Mouse (Mus musculus) ES-E14 (cell line): ENCODE data around the gene Apol6. TPM values are rescaled to one million over a fixed set of nuclear protein-coding genes. Genes with fewer than 3 reads are reported as not detected.

Experiments
- DNase-seq: peaks from one replicate; pipeline ENCODE4 v3.0.0-alpha.2; 2013; ENCODE audit warnings: low read depth, low spot score
- H3K27ac ChIP-seq: 2 replicates; pipeline ENCODE4 v1.5.1; 2012; ENCODE audit warnings: low read depth, mild to moderate bottlenecking, low read length, moderate library complexity, mixed read lengths; ENCODE audit not compliant: poor library complexity, insufficient read depth, severe bottlenecking
- H3K36me3 ChIP-seq: 2 replicates; pipeline ENCODE4 v1.6.1; 2012; ENCODE audit warnings: mild to moderate bottlenecking, low read length, moderate library complexity, mixed read lengths; ENCODE audit not compliant: control insufficient read depth, poor library complexity, insufficient read depth, severe bottlenecking
- H3K4me1 ChIP-seq, 2 experiments: fragments of 150-350 bp in 1 of 2; sonication (generic) in 1 of 2; 2 replicates each; pipeline ENCODE4 v1.6.1; 2012; ENCODE audit warnings: low read length in 2 of 2, mild to moderate bottlenecking in 1 of 2, mixed read lengths in 1 of 2; ENCODE audit not compliant: control insufficient read depth in 2 of 2, insufficient read depth in 2 of 2, poor library complexity in 1 of 2
- H3K4me3 ChIP-seq, 2 experiments: fragments of 150-350 bp in 1 of 2; sonication (generic) in 1 of 2; 2 replicates each; pipeline ENCODE4 v1.5.1; 2012; ENCODE audit warnings: low read length in 2 of 2, low read depth in 1 of 2, mild to moderate bottlenecking in 1 of 2, mixed read lengths in 1 of 2; ENCODE audit not compliant: insufficient read depth in 1 of 2, poor library complexity in 1 of 2, severe bottlenecking in 1 of 2
- H3K9ac ChIP-seq: 2 replicates; pipeline ENCODE4 v1.6.1; 2012; ENCODE audit warnings: low read depth, mild to moderate bottlenecking, low read length, mixed read lengths; ENCODE audit not compliant: poor library complexity, insufficient read depth, severe bottlenecking
- H3K9me3 ChIP-seq: fragments of 150-350 bp; sonication (generic); 2 replicates; pipeline ENCODE4 v1.6.1; 2012; ENCODE audit warnings: low read depth, mild to moderate bottlenecking, low read length; ENCODE audit not compliant: control insufficient read depth, insufficient read depth
- CHD2 ChIP-seq: IDR thresholded peaks from 2 replicates; pipeline ENCODE4 v1.6.1; 2014; ENCODE audit warnings: mild to moderate bottlenecking, low read depth, low read length, inconsistent platforms
- HCFC1 ChIP-seq: IDR thresholded peaks from 2 replicates; pipeline ENCODE4 v1.6.1; 2012; ENCODE audit warnings: low read length, inconsistent platforms, borderline replicate concordance; ENCODE audit not compliant: insufficient read depth
- MAFK ChIP-seq: IDR thresholded peaks from 2 replicates; pipeline ENCODE4 v1.6.1; 2014; ENCODE audit warnings: mild to moderate bottlenecking, low read depth, low read length, inconsistent platforms; ENCODE audit not compliant: insufficient read depth
- ZC3H11A ChIP-seq: IDR thresholded peaks from 2 replicates; pipeline ENCODE4 v1.6.1; 2012; ENCODE audit warnings: low read depth, mild to moderate bottlenecking, inconsistent platforms, low read length, borderline replicate concordance
- ZNF384 ChIP-seq: IDR thresholded peaks from 2 replicates; pipeline ENCODE4 v1.6.1; 2012; ENCODE audit warnings: low read depth, low read length, inconsistent platforms
- in situ Hi-C, 2 experiments: fragments of 600-800 bp; cut with MboI; formaldehyde crosslinking; loops; one replicate each; pipeline ENCODE4 v1.15.1; 2025; ENCODE audit warnings: low sequenced_read_pairs in 2 of 2, inconsistent platforms in 1 of 2; ENCODE audit not compliant: unreplicated experiment in 2 of 2
- total RNA-seq: library from RNA; depleted of rRNA; stranded (reverse); fragments of 300-350 nt; gene quantifications from 2 replicates; pipeline ENCODE4 v1.2.3, GENCODE M21; 2012

Gene Apol6
- total RNA-seq, 1 experiment = 3.0 TPM

DNA sequence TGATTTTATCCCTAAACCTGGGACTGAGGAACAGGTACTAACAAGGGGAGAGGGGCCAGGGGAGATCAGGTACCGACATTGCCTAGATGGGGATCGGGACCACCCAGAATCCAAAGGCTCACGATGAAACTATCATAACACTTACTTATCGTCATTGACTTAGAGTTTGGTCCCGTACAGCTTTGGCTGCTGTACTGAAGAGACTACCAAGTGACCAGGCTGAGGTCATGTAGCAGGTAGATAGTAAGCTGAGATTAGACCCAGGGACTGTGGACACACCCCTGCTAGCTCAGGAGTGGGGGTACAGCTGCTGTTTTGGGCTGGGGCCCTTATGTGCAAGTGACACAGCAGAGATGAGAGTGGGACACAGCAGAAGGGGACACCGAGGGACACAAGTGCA is 28.0 kb upstream of the Apol6 start:
- Histone ChIP-seq H3K4me3 (no peak overlapping the region), H3K9me3 (no peaks in the 10 kb centered on the region), H3K4me1 (peaks cover 0 to 7% of the 10 kb centered on the region in 2 experiments; a peak in 1 of 4 replicates), H3K36me3 (no peaks in the 10 kb centered on the region), H3K9ac (no peak overlapping the region), H3K27ac (no peak overlapping the region)
- TF ChIP-seq CHD2 = no peak
- TF ChIP-seq ZNF384 = no peak
- no peak for TF ChIP-seq HCFC1
- no peak for TF ChIP-seq MAFK
- no peak for TF ChIP-seq ZC3H11A
- in situ Hi-C loops = no loop called here
- DNase-seq = no peak

DNA sequence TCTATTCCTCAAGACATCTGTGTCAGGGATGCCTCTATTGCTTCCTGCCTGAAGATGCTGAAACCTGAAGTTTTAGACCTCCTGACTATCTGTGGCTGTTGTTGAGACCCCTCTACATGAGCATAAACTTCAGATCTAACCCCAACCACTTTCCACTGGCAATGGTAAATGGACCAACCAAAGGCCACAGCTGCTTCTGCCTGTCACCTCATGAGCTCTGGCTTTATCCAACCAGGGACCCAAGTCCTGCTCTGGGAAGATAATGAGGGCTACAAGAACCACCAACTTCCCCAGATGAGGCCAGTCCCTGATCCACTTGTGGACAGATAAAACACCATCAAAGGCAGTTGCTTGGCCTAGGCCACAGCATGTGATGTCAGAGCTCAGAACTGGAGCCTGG is 26.6 kb upstream of the Apol6 start:
- H3K9me3 ChIP-seq = no peaks in the 10 kb centered on the region
- DNase-seq = no peak
- H3K4me3 ChIP-seq = no peak overlapping the region
- H3K4me1 ChIP-seq = peaks cover 0 to 7% of the 10 kb centered on the region in 2 experiments; a peak in 1 of 4 replicates
- H3K36me3 ChIP-seq = no peaks in the 10 kb centered on the region
- no peak overlapping the region for H3K27ac ChIP-seq
- TF ChIP-seq HCFC1 (no peak), MAFK (no peak), CHD2 (no peak), ZNF384 (no peak), ZC3H11A (no peak)
- H3K9ac ChIP-seq = no peak overlapping the region
- in situ Hi-C loops = no loop called here

DNA sequence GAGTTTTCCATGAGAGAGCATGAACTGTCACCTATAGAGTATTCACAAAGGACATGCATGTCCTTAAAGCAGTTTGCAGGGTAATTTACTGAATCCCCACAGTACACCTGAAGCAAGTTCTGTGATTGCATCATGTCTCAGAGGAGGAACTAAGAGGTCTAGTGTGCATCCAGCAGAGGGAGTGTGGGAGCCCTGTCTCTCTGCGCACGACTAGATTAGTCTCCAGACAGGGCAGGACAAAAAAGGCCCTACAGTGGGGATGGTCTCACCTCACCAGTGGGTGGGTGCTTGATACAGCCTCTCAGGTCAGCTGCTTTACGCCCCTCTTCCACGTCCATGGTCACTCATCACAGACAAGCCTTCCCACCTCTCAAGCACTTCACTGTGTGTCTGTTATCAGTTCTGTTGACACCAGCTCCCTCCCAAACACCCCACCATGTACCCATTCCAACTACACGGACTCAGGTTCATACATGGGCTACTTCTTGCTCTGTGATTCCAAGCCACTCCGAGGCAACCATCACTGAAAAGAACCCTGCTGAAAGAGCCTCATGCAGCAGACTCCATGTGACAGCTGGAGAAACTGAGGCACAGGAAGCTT is 25.7 kb upstream of the Apol6 start:
- Histone ChIP-seq H3K9me3 (no peaks in the 10 kb centered on the region), H3K4me3 (no peak overlapping the region), H3K27ac (no peak overlapping the region), H3K9ac (no peak overlapping the region), H3K4me1 (peaks cover 0 to 3% of the 10 kb centered on the region in 2 experiments; a peak in 1 of 4 replicates), H3K36me3 (no peaks in the 10 kb centered on the region)
- in situ Hi-C loops = no loop called here
- TF ChIP-seq MAFK = no peak
- no peak for TF ChIP-seq ZC3H11A
- no peak for TF ChIP-seq CHD2
- TF ChIP-seq ZNF384 = no peak
- no peak for TF ChIP-seq HCFC1
- no peak for DNase-seq

DNA sequence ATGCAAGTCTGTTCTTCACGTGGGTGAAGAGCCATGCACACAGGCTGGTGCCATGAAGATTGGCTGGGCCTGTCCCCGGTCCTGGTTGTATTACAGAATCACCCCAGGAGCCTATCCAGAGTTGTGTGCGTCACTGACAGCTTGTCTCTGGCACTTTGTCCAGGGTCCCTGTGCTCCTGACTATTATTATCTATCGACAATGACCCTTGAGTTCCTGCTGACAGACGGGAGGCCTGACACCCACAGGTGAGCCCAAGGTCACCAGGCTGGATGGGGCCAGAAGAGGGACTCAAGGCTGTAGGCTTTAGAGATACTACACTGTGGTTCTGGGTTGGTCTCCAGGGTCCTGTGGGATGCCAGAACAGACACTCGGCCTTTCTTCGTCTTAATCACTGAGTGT is 25.0 kb upstream of the Apol6 start:
- Histone ChIP-seq H3K27ac (no peak overlapping the region), H3K9ac (no peak overlapping the region), H3K4me1 (0 out of 4 replicates have a peak, but pooled peaks cover 0 to under 1% of the 10 kb centered on the region in 2 experiments), H3K36me3 (no peaks in the 10 kb centered on the region), H3K9me3 (no peaks in the 10 kb centered on the region), H3K4me3 (no peak overlapping the region)
- in situ Hi-C loops = no loop called here
- TF ChIP-seq HCFC1 (no peak), ZC3H11A (no peak), MAFK (no peak), CHD2 (no peak), ZNF384 (no peak)
- DNase-seq = no peak

DNA sequence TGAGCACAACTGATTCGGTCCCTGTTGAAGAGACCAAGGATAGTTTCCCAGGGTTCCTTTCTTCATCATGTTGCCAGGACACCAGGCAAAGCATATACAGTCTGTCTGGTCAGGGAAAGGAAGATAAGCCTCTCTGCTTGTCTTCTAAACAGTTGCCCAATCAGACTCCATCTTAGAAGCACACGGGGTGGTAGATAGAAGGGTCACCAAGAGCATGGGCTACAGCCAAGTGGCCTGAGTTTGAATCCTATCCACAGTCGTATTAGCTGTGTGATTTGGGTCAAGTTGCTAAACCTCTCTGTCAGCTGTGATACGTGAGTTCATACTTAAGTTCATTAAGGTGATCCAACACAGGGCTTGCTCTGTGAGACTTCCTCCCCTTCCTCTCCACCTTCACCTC is 24.4 kb upstream of the Apol6 start:
- no peak for DNase-seq
- Histone ChIP-seq H3K4me1 (0 out of 4 replicates have a peak, but pooled peaks cover 0 to 2% of the 10 kb centered on the region in 2 experiments), H3K9me3 (no peaks in the 10 kb centered on the region), H3K4me3 (no peak overlapping the region), H3K27ac (no peak overlapping the region), H3K9ac (no peak overlapping the region), H3K36me3 (no peaks in the 10 kb centered on the region)
- in situ Hi-C loops = no loop called here
- TF ChIP-seq ZC3H11A (no peak), MAFK (no peak), CHD2 (no peak), ZNF384 (no peak), HCFC1 (no peak)
